Mouse (Mus musculus) large intestine, adult 2 months (tissue): ENCODE measurements around the gene Il21r. TPM values are rescaled to one million over a fixed set of nuclear protein-coding genes. Genes with fewer than 3 reads are reported as not detected.

Experiments
- DNase-seq: peaks from one replicate; pipeline ENCODE4 v3.0.0-alpha.2; 2012; ENCODE audit warnings: low read depth, low spot score
- WGBS: fragments of 180-500 bp; shearing (Covaris S2); methylation state at CpG from one replicate; pipeline ENCODE4 v1.1.7; 2018; 5-methylcytosine and 5-hydroxymethylcytosine counted together
- polyA plus RNA-seq: library from polyadenylated mRNA; depleted of rRNA; stranded (reverse); fragments of >200 nt; gene quantifications from 2 replicates; pipeline ENCODE4 v1.2.3, GENCODE M21; 2012

Gene Il21r
- polyA plus RNA-seq, 1 experiment = 13.7 TPM

DNA sequence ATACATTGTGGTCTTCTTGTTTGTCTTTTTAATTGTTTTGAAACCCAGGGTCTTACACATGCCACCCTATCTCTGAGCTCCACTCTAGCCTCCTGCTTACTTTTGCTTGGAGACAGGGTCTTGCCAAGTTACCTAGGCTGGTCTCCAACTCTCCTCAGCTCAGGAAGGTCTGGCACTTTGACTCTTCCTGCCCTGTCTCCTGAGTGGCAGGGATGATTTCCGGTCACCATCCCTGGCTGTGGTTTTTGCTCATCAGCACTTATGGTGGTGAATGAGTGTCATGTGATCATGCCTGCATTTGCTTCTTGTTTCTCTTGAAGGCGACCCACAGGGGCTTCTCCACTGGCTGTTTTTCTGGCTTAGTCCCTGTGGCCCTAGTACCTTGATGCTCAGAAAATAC is 29.4 kb upstream of the Il21r start:
- no peak for DNase-seq
- WGBS = 77% methylated on average over 2 of the region's 2 CpGs

DNA sequence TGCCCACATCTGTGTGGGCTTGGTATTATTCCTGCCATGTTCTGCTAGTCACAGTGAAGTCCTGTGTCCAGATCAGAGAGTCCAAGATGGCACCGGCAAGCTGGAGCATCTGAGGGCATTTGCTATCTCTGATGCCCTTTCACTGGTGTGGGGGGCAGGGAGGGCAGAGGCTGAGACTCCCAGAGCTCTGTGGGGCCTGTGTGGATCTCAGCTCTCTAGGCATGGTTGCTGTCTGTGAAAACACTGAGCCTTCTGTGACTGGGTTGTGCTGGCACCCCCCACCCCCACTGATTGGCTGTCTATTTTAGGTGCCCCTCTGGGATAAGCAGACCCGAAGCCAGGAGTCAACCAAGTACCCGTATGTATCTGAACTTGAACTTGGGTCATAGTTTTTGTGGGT is 28.4 kb upstream of the Il21r start:
- no peak for DNase-seq
- 88% methylated on average over 3 of the region's 3 CpGs for WGBS

DNA sequence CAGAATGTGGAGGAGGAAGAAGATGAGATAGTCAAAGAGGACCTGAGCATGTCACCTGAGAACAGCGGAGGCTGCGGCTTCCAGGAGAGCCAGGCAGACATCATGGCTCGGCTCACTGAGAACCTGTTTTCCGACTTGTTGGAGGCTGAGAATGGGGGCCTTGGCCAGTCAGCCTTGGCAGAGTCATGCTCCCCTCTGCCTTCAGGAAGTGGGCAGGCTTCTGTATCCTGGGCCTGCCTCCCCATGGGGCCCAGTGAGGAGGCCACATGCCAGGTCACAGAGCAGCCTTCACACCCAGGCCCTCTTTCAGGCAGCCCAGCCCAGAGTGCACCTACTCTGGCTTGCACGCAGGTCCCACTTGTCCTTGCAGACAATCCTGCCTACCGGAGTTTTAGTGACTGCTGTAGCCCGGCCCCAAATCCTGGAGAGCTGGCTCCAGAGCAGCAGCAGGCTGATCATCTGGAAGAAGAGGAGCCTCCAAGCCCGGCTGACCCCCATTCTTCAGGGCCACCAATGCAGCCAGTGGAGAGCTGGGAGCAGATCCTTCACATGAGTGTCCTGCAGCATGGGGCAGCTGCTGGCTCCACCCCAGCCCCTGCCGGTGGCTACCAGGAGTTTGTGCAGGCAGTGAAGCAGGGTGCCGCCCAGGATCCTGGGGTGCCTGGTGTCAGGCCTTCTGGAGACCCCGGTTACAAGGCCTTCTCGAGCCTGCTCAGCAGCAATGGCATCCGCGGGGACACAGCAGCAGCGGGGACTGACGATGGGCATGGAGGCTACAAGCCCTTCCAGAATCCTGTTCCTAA is 27.3 kb upstream of the Il21r start:
- no peak for DNase-seq
- WGBS = 84% methylated on average over 16 of the region's 16 CpGs

DNA sequence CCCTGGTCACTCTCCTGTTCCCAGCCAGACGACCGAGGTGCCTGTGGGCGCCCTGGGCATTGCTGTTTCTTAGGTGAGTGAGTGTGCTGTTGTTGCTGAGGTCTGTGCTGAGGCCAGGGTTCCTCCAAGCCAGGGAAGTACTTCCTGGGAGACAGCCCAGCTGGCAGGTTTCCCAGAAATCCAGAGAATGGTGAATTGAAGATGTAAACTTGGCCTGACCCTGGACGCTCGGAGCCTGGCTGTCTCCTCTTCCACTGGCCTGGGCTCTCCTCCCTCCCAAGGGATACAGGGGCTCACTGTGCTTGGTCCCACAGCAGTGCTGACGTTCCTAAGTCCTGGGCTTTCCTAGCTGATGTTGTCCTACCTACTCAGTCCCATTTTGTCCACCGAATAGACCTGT is 26.2 kb upstream of the Il21r start:
- 29% methylated on average over 7 of the region's 7 CpGs for WGBS

DNA sequence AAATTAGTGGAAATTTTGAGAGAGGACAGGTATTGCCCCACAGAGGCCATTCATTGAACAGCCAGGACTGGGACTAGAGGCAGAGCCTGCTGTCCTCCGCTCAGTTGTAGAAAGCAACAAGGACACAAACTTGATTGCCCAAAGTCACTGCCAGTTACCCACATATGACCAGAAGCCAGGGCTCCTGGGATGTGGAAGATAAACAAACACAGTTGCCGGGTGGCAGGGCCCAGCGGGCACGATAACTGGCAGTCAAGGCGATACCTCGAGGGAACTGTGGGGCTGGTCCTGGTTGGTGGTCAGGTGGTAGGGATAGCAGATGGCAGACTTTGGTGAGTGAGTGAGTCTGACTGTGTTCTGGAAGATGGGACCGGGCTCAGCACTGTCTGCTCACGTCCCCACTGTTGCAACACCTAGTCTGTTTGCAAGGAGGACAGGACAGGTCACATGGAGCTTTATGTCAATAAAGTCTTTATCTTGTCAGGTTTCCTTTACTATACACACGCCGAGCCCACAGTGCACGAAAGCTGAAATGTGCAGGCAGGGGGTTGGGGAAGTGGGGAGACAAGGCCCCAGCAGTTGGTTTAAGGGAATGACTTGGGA is 25.6 kb upstream of the Il21r start:
- 68% methylated on average over 11 of the region's 11 CpGs for WGBS
- no peak for DNase-seq

More for the DNA sequence above, 26.2 kb upstream of the Il21r start:
- DNase-seq = no peak

DNA sequence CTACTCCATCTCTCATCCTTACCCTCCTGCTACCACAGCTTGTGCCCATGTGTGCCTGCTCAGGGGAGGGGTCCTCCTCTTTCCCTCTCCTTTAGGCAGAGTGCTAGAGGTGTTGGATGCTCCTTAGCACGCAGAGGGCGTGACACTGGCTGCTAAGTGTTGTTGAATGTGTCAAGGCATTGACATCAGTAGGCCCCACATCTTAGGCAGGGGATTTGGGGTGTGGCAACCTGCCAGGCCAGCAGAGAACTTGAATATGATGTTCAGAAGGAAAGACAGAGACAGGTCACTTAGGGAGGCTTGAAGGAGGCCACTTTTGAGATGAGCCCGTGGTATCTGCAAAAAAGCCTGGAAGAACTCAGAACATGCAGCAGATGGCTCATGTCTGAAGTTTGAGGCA is 25.1 kb upstream of the Il21r start:
- 82% methylated on average over 3 of the region's 3 CpGs for WGBS
- DNase-seq = no peak

DNA sequence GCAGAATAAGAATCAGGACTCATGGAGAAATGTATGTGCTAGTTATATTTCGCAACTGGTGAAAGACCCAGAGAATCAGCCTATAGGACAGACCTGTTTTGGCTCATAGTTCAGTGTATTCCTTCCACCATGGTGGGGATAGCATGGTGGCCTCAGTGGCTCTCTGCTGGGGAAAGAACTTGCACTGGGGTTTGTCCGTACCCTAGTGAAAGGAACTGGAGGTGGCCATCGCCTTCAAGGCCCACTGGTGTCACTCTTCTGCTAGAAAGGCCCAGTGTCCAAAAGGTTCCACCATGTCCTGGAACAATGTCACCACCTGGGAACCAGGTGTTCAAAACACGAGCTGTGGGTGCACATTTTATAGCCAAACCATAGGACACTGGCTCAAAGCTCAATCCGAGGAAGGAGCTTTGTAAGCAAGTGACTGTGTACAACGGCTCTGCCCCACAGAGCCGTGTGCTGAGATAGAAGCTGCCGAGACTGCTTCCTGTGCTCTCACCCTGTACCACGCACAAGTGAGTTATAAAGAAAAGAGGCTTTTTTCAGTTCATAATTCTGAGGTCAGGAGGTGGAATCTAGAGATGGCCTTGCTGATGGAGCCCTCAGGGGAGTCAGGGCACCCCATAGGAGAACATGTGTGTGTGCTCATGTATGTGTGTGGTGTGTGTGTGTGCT is 23.5 kb upstream of the Il21r start:
- 69% methylated on average over 9 of the region's 9 CpGs for WGBS

DNA sequence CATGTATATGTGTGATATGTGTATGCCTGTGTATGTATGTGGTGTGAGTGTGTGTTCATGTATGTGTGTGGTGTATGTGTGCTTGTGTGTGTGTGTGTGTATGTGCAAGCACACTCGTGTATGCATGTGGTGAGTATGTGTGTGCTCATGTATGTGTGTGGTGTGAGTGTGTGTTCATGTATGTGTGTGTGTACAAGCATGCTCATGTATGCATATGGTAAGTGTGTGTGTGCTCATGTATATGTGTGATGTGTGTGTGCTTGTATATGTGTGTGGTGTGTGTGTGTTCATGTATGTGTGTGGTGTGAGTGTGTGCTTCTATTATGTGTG is 23.0 kb upstream of the Il21r start:
- no peak for DNase-seq
- WGBS = 93% methylated on average over 1 of the region's 1 CpGs

More for the DNA sequence above, 23.5 kb upstream of the Il21r start:
- DNase-seq = no peak

DNA sequence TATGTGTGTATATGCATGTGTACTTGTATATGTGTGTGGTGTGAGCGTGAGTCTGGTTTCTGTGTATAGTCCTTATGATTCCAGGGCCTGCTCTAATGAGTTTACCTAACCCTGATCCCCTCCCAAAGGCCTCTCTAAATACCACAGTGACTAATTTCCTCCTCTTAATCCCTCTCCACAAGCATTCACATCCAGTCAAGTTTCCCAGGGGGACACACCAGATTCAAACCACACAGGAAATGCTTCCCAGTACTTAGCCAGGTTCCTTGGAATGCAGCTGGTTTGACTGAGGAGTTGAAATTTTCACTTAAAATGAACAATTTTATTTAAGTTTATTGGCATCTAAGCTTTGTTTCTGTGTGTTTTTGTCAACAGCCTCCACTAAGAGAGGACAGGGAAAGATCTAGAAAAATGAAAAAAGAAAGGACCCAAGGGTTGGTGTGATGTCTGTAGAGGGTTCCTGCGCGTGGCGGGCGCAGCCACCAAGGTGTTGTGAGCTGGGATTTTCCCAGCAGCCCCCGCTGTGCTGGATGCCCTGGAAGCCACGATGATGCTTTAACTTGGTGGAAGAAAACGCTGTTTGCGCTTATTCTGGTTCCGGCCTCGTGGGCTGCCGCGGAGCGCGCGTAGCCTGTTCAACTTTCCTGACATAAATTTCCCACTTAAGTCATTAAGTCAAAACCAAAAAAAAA is 22.5 kb upstream of the Il21r start:
- DNase-seq = no peak
- 15% methylated on average over 16 of the region's 16 CpGs for WGBS

DNA sequence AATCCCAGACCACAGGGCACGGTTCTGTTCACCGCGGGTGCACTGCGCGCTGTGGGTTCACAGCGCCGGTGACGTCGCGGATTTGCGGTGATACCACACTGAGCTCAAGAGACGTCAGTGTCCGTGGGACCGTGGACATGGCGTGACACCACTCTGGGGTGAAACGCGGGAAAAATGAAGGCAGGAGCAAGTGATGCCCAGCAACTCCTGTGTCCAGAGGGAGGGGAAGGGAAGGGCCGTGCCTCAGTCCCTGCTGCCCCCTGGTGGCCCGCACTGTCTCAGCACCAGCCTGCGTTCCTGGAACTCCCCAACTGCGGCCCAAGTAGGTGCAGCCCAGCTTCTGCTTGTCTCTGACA is 21.9 kb upstream of the Il21r start:
- peak; percentile 38 for DNase-seq
- 7% methylated on average over 21 of the region's 21 CpGs for WGBS

DNA sequence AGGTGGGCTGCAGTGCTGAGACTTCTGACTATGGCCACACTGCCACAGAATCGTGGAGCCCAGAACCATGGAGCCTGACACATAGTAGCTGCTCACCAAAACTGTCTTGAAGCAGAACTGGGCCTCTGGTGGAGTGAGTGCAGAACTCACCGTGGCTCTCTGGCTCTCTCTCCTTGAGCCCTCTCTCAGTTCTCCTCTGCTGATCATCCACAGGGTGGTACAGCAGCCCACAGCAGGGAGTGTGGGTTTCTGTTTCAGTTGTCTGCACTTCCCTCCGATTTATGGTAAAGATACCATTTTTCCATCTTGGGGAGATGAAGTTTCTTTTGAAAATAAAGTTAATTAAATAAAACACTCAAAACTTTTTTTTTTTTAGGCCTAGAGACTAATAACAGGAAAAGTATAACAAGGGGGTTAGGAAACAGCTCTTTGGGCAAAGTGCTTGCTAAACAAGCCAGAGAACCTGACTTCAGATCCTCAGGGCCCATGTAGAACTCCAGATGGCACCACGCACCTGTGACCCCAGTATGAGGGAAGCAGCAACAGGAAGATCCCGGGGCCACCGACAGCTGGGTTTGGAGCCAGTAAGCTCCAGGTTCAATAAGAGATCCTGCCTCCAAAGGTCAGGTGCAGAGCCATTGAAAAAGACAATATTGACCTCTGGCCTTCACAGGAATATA is 19.8 kb upstream of the Il21r start:
- no peak for DNase-seq
- 63% methylated on average over 6 of the region's 6 CpGs for WGBS

DNA sequence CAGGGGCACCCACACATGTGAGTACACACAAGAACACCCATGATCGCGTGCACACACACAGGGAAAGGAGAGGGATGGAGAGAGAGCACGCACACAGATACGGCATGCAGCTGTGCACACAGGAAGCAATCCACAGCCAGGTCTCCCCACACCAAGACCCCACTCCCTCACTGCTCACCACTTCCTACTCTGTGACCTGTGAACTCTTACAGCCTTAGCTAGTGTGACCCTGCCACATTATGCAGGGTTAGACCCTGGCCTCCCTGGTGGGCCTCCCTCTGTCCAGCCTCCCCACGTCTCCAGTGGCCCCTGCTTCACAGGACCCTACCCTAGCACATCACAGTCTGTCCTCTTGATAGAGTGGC is 19.2 kb upstream of the Il21r start:
- DNase-seq = no peak
- 85% methylated on average over 5 of the region's 5 CpGs for WGBS

DNA sequence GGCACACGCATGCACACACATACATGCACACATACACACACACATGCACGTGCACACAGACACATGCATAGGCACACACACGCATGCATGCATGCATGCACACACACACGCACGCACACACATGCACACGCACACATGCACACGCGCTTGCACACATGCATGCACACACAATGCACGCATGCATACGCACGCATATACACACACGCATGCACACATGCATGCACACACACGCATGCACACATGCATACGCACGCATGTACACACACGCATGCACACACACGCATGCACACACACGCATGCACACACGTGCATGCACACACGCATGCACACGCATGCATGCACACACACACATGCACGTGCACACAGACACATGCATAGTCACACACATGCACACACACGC is 16.9 kb upstream of the Il21r start:
- no peak for DNase-seq
- 98% methylated on average over 23 of the region's 23 CpGs for WGBS

DNA sequence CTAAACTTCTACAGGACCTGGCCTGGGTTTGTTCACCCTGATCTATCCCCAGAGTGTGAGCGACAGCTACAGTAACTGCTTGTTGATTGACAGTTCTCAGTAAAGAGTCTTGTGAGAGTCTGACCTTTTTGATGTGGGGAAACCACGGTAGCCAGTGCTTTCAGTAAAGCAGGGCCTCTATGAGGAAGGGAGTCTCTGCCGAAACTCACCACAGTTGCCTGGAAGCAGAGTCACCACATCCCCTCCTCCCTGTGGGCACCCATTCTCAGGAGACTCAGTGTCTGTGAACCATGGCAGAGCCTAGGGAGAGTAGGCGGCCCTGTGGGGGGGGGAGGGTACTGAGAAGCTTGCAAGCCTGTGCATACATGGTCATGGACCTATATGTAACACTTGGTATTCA is 14.5 kb upstream of the Il21r start:
- no peak for DNase-seq
- 78% methylated on average over 4 of the region's 4 CpGs for WGBS

DNA sequence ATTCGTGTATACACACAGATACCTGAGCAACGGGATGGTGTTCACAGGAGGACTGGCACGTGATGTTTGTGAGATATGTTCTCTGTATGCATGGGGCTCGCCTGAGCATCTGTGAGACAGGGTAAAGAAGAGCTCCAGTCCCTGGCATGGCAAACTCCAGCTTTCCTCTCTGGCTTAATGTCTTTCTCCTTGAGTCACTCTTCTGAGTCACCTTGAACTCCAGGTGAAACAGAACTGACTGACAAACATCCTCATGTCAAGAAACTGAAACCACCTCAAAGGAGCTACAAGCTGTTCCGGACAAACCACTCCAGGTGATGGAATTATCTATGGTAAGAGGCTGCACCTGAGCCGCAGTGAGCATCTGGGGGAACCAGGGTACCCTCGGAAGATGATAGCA is 13.3 kb upstream of the Il21r start:
- no peak for DNase-seq
- WGBS = 81% methylated on average over 7 of the region's 7 CpGs

DNA sequence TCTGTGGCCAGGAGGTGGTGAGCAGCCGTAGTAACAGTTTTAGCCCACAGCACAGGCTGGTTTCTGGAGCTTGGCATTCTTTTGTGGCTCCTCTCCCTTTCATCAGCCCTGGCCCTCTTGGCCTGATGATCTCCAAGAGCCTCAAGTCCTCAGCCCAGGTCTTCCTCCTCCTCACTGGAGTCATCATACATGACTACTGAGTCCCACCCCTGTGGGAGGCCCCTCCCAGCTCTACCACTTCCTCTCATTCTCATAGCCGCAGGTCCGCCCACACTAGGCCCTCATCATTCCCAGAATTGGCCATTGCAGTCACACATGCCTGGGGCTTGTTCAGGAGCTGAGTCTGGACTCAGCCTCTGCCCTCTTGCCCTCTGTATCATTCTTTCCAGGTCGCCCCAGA is 9.4 kb upstream of the Il21r start:
- DNase-seq = no peak
- 75% methylated on average over 4 of the region's 4 CpGs for WGBS

DNA sequence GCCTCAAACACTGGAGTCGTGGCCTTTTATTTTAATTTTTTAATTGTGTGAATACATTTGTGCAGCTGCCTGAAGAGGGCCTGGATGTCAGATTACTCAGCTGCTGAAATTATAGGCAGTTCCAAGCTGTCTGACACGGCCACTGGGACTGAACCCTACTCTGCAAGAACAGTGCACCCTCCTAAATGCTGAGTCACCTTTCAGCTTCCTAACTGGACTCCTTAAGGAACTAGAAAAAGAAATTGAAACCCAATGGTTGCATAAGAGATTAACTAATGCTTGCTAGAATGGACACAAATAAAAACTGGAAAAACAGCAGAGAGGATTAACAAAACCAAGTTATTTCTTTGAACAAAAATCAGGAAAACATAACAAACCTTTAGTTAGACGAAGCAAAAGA is 6.8 kb upstream of the Il21r start:
- no peak for DNase-seq
- 41% methylated on average over 3 of the region's 3 CpGs for WGBS

DNA sequence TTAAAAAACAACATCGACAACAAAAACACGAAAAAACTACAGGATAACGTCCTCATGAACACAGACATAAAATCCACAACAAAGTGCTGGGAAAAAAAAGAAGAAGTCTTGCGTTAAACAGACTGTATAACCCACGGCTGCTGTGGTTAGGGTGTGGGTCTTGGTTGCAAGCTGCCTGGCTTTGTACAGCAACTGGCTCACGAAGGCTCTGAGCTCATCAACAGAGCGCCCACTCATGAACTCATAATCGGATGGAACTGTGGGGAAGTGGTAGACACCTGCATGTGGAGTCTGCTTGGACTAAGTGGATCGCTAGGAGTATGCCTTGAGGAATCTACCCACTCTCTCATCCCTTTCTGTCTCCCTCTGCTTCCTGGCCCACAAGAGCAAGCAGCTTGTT is 6.1 kb upstream of the Il21r start:
- WGBS = 81% methylated on average over 9 of the region's 9 CpGs
- DNase-seq = no peak

DNA sequence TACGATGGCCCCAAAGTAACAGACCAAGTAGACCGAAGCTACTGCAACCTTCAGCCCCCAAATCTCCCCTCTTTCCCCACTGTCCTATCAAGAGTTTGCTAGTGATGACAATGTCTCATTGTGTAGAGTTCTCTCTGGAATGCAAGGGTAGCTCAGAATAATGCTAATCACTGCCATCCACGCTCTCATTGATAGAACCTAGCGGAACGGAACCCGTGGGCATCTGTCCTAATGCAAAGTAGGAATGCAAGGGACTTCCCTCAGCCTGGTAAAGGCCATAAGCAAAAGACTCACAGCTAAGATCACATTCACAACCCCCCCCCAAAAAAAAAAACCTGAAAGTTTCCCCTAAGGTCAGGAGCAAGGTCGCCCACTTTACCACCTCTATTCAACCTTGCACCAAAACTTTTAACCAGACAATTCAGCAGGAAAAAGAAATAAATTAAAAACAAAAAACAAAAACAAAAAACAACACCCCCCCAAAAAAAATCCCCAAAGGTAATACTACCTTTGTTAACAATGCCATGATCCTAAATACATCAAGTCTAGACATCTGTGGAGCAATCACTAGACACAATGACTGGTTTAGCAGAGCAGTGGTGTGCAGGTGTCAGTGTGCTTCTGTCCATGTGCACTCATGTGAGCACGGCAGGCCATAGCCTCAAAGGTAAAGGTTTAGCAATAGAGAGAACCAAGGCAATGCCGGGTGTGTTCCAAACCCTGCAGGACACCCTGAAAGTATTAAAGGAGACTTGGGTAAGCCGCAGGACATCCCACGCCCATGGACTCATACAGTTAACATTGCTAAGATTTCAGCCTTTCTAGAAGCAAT is 5.5 kb upstream of the Il21r start:
- DNase-seq = no peak
- WGBS = 85% methylated on average over 11 of the region's 11 CpGs
